Mouse (Mus musculus) limb, embryonic 13.5 days (tissue): ENCODE results near the gene Kank4. TPM values are rescaled to one million over a fixed set of nuclear protein-coding genes. Genes with fewer than 3 reads are reported as not detected.

Experiments
- ATAC-seq: fragments of 200-750 bp; cut with Nextera tagmentation; 2 replicates; pipeline ENCODE4 v1.8.0; 2017; ENCODE audit warnings: low read depth, moderate number of reproducible peaks, moderate TSS enrichment; ENCODE audit not compliant: low FRiP score
- H3K27ac ChIP-seq: fragments of 300-500 bp; sonication (generic); 2 replicates; pipeline ENCODE4 v1.5.1; 2015; ENCODE audit warnings: inconsistent platforms, mild to moderate bottlenecking, moderate library complexity
- H3K27me3 ChIP-seq: fragments of 300-500 bp; sonication (generic); 2 replicates; pipeline ENCODE4 v1.6.1; 2015; ENCODE audit warnings: mild to moderate bottlenecking, inconsistent platforms
- H3K36me3 ChIP-seq: fragments of 300-500 bp; sonication (generic); 2 replicates; pipeline ENCODE4 v1.6.1; 2015; ENCODE audit warnings: inconsistent platforms, mild to moderate bottlenecking, moderate library complexity
- H3K4me1 ChIP-seq: fragments of 300-500 bp; sonication (generic); 2 replicates; pipeline ENCODE4 v1.6.1; 2015; ENCODE audit warnings: inconsistent platforms
- H3K4me2 ChIP-seq: fragments of 300-500 bp; sonication (generic); replicated peaks from 2 replicates; pipeline ENCODE4 v1.6.1; 2015; ENCODE audit warnings: inconsistent platforms, mild to moderate bottlenecking, moderate library complexity
- H3K4me3 ChIP-seq: fragments of 300-500 bp; sonication (generic); 2 replicates; pipeline ENCODE4 v1.5.1; 2015; ENCODE audit warnings: moderate library complexity, mild to moderate bottlenecking, inconsistent platforms
- H3K9ac ChIP-seq: fragments of 300-500 bp; sonication (generic); 2 replicates; pipeline ENCODE4 v1.6.1; 2015; ENCODE audit warnings: mild to moderate bottlenecking, inconsistent platforms
- H3K9me3 ChIP-seq: fragments of 300-500 bp; sonication (generic); 2 replicates; pipeline ENCODE4 v1.6.1; 2016; ENCODE audit warnings: inconsistent platforms
- WGBS: fragments of 180-500 bp; shearing (Covaris S2); methylation state at CpG from one replicate; pipeline ENCODE4 v1.1.7; 2015; 5-methylcytosine and 5-hydroxymethylcytosine counted together
- polyA plus RNA-seq: library from polyadenylated mRNA; unstranded; fragments of >200 nt; fragmentation: Nextera tagmentation; extraction: Ambion mirVana; gene quantifications from 2 replicates; pipeline ENCODE4 v1.2.1, GENCODE M21; 2015

The Kank4 gene
- polyA plus RNA-seq, 1 experiment from 2014 or later, result 2.8 TPM

- 78% methylated on average over 3 of the region's 3 CpGs for WGBS
- Histone ChIP-seq H3K9me3 (no peaks in the 10 kb centered on the region), H3K27ac (no peak overlapping the region), H3K9ac (no peak overlapping the region), H3K4me3 (no peak overlapping the region), H3K27me3 (no peaks in the 10 kb centered on the region), H3K36me3 (peaks cover 72% of the 10 kb centered on the region), H3K4me1 (peaks cover 7% of the 10 kb centered on the region; the same call in 1 of the 2 replicates), H3K4me2 (no peak overlapping the region)
- ATAC-seq, result no peak
Observed at GRCm38 (mm10) chr4:98758872-98759518, 58.3 kb downstream of the Kank4 start.

DNA sequence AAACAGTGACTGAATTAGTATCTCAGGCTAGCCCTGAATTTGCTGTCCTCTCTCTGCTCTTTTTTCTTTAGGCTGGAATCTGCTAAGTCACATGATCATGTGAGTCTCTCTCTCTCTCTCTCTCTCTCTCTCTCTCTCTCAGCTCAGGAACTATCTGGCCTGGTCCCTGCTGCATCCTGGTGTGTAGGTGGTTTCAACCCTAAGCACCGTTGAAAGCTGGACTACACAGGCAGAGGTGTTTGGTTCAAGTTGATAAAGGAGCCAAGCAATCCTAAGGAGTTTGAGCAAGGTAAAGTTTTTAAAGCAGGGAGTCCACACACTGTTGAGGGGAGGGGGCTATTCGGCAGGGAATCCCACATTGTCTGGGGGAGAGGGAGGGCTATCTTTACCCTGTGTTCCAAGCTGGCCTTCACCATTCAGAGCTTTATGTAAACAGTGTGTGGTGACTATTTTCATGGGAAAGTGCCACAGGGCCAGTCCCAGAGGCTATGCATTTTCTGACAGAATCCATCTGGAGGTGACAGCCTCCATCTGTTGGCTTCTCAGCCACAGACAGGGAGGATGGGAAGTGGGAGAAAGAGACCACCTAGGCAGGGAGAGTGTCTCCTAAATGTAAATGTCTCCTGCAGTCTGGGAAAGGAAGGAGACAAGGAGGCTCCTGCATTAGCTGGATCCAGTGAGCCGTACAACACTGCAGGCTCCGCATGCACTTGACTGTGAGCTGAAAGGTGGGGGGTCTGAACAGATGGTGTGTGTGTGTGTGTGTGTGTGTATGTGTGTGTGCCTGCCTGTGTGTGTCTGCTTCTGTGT is 59.1 kb downstream of the Kank4 start:
- peaks cover 67% of the 10 kb centered on the region for H3K36me3 ChIP-seq
- H3K27ac ChIP-seq, result no peak overlapping the region
- peak; percentile 37 for ATAC-seq
- no peak overlapping the region for H3K4me3 ChIP-seq
- no peaks in the 10 kb centered on the region for H3K27me3 ChIP-seq
- H3K4me1 ChIP-seq, result peaks cover 7% of the 10 kb centered on the region; the same call in 1 of the 2 replicates
- H3K9ac ChIP-seq, result no peak overlapping the region
- no peak overlapping the region for H3K4me2 ChIP-seq
- WGBS, result 62% methylated on average over 4 of the region's 4 CpGs
- H3K9me3 ChIP-seq, result no peaks in the 10 kb centered on the region

DNA sequence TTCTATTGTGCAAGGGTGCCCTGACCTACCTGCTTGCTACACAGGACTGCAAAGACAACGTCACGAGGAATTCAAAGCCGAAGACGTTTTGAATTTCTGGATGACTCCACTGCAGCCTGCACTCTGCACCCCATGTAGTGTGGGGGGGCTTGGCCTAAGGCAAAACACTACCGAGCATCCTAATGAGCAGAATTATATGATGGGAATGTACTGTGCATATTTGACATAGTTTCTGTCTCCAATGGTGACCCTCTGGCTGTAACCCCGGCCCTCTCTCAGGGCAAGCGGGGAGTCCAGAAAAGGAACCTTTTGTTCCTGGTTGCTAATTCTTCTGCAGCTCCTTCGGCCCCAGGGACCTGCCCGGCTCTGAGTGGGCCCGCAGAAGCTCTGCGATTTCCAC is 61.2 kb downstream of the Kank4 start:
- Histone ChIP-seq H3K9me3 (no peaks in the 10 kb centered on the region), H3K27ac (no peak overlapping the region), H3K4me3 (no peak overlapping the region), H3K4me1 (peaks cover 7% of the 10 kb centered on the region; the same call in 1 of the 2 replicates), H3K9ac (no peak overlapping the region), H3K4me2 (no peak overlapping the region), H3K36me3 (peaks cover 63% of the 10 kb centered on the region), H3K27me3 (no peaks in the 10 kb centered on the region)
- no peak for ATAC-seq
- 71% methylated on average over 11 of the region's 11 CpGs for WGBS

- no peaks in the 10 kb centered on the region for H3K27me3 ChIP-seq
- H3K9ac ChIP-seq, result no peak overlapping the region
- H3K4me1 ChIP-seq, result peaks cover 7% of the 10 kb centered on the region; the same call in 1 of the 2 replicates
- H3K4me3 ChIP-seq, result no peak overlapping the region
- H3K4me2 ChIP-seq, result no peak overlapping the region
- H3K27ac ChIP-seq, result no peak overlapping the region
- 69% methylated on average over 4 of the region's 4 CpGs for WGBS
- H3K9me3 ChIP-seq, result no peaks in the 10 kb centered on the region
- H3K36me3 ChIP-seq, result peaks cover 47% of the 10 kb centered on the region
- 0 out of 2 replicates have a peak, but pooled peaks have one; percentile 33 for ATAC-seq
Observed at GRCm38 (mm10) chr4:98754456-98754855, 62.9 kb downstream of the Kank4 start.

DNA sequence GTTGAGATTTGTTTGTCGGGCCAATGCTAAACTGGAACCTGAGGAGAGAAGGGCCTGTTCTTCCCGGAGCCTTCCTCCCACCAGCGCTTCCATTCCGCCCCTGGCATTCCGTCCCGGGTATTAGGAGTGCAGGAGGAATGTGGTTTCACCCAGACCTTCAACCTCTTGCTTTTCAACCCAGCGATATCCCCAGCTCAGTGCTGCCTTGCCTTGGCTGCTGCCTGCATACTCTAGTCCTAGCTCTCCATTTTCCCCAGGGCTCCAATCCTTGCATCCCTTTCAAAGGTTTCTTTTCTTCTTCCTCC is 73.5 kb downstream of the Kank4 start:
- ATAC-seq, result no peak
- Histone ChIP-seq H3K9me3 (0 out of 2 replicates have a peak, but pooled peaks cover 4% of the 10 kb centered on the region), H3K9ac (no peak overlapping the region), H3K4me2 (no peak overlapping the region), H3K27me3 (no peaks in the 10 kb centered on the region), H3K27ac (no peak overlapping the region), H3K36me3 (no peaks in the 10 kb centered on the region), H3K4me1 (peaks cover 5% of the 10 kb centered on the region; the same call in 1 of the 2 replicates), H3K4me3 (no peak overlapping the region)
- 27% methylated on average over 7 of the region's 7 CpGs for WGBS

- H3K9me3 ChIP-seq, result 0 out of 2 replicates have a peak, but pooled peaks cover 4% of the 10 kb centered on the region
- no peak overlapping the region for H3K27ac ChIP-seq
- H3K36me3 ChIP-seq, result no peaks in the 10 kb centered on the region
- H3K4me2 ChIP-seq, result no peak overlapping the region
- WGBS, result 55% methylated on average over 3 of the region's 3 CpGs
- H3K27me3 ChIP-seq, result no peaks in the 10 kb centered on the region
- H3K4me3 ChIP-seq, result no peak overlapping the region
- no peak overlapping the region for H3K9ac ChIP-seq
- ATAC-seq, result no peak
- peaks cover 5% of the 10 kb centered on the region; the same call in 1 of the 2 replicates for H3K4me1 ChIP-seq
Observed at GRCm38 (mm10) chr4:98743209-98743905, 74.0 kb downstream of the Kank4 start.

DNA sequence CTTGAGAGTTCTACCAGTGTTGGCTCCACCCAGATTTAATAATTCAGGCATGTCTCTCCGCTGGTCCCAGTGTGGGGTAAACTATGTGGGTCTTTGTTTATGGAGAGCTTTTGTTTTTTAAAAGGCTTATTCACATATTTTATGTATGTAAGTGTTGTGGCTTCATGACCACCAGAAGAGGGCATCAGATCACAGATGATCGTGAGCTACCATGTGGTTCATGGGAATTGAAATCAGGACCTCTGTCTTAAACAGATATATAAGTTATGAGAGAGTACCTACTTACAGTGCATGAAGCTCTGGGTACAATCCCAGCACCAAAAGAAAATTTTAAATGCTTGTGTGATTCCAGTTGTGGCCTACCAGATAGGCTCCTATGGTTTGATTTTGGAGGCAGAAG is 77.6 kb downstream of the Kank4 start:
- Histone ChIP-seq H3K9ac (no peak overlapping the region), H3K4me2 (no peak overlapping the region), H3K9me3 (no peaks in the 10 kb centered on the region), H3K4me1 (peaks cover 5% of the 10 kb centered on the region; the same call in 1 of the 2 replicates), H3K27ac (no peak overlapping the region), H3K4me3 (no peak overlapping the region), H3K36me3 (no peaks in the 10 kb centered on the region), H3K27me3 (no peaks in the 10 kb centered on the region)
- WGBS, result 44% methylated on average over 2 of the region's 2 CpGs
- ATAC-seq, result no peak

DNA sequence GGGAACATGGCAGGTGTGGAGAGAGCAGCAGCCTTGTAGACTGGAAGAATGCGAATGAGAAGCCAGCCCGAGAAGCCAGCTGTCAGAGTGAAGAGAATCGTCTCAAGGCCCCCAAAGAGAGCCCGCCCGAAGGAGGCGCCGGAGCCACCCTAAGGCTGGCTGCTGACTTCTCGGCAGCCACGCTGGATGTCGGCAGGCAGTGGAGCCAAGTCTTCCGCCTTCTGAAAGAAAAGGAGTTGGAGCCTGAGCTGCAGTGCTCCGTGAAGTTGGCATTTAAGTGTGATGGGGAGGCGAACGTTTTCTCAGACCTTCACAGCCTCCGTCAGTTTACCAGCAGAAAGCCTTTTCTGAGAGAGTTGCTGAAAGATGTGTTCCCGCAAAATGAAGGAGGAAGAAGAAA is 83.7 kb downstream of the Kank4 start:
- Histone ChIP-seq H3K4me2 (no peak overlapping the region), H3K27ac (no peak overlapping the region), H3K36me3 (peaks cover 16% of the 10 kb centered on the region), H3K4me1 (no peaks in the 10 kb centered on the region), H3K9ac (no peak overlapping the region), H3K9me3 (no peaks in the 10 kb centered on the region; the same call in 1 of the 2 replicates), H3K4me3 (no peak overlapping the region), H3K27me3 (peaks cover 2% of the 10 kb centered on the region)
- WGBS, result 93% methylated on average over 16 of the region's 16 CpGs
- no peak for ATAC-seq

GRCm38 (mm10) chr4:98728716-98729115 is 88.6 kb downstream of the Kank4 start:
- no peaks in the 10 kb centered on the region for H3K9me3 ChIP-seq
- peaks cover 21% of the 10 kb centered on the region for H3K4me1 ChIP-seq
- no peak overlapping the region for H3K4me3 ChIP-seq
- peaks cover 6% of the 10 kb centered on the region; the same call in 1 of the 2 replicates for H3K36me3 ChIP-seq
- no peak for ATAC-seq
- 65% methylated on average over 7 of the region's 7 CpGs for WGBS
- H3K4me2 ChIP-seq, result no peak overlapping the region
- H3K27me3 ChIP-seq, result peaks cover 27% of the 10 kb centered on the region
- H3K9ac ChIP-seq, result no peak overlapping the region
- no peak overlapping the region for H3K27ac ChIP-seq

- no peak for ATAC-seq
- no peaks in the 10 kb centered on the region for H3K9me3 ChIP-seq
- H3K4me3 ChIP-seq, result peak overlapping the region; percentile 48
- 5% methylated on average over 10 of the region's 10 CpGs for WGBS
- H3K4me2 ChIP-seq, result peak overlapping the region; percentile 84
- peaks cover 27% of the 10 kb centered on the region for H3K27me3 ChIP-seq
- 0 out of 2 replicates have a peak overlapping the region, but pooled peaks have one; percentile 35 for H3K9ac ChIP-seq
- peaks cover 21% of the 10 kb centered on the region for H3K4me1 ChIP-seq
- H3K36me3 ChIP-seq, result no peaks in the 10 kb centered on the region
- H3K27ac ChIP-seq, result no peak overlapping the region
Observed at GRCm38 (mm10) chr4:98727959-98728347, 89.4 kb downstream of the Kank4 start.

- peak overlapping the region; percentile 66 for H3K9ac ChIP-seq
- 4% methylated on average over 21 of the region's 21 CpGs for WGBS
Observed at GRCm38 (mm10) chr4:98727295-98727958, 89.9 kb downstream of the Kank4 start.

More at GRCm38 (mm10) chr4:98727295-98727958, 89.9 kb downstream of the Kank4 start:
- H3K36me3 ChIP-seq, result no peaks in the 10 kb centered on the region
- peak overlapping the region; percentile 84 for H3K4me2 ChIP-seq
- peaks cover 21% of the 10 kb centered on the region for H3K4me1 ChIP-seq
- peaks cover 27% of the 10 kb centered on the region for H3K27me3 ChIP-seq
- peak overlapping the region; percentile 48 for H3K4me3 ChIP-seq
- no peak overlapping the region for H3K27ac ChIP-seq
- no peaks in the 10 kb centered on the region for H3K9me3 ChIP-seq
- ATAC-seq, result no peak
